10 mouse cellular contexts compared by ENCODE assay signal in genomic region chr4:63389121-63389886, GRCm38 (mm10). TPM values are rescaled to one million over a fixed set of nuclear protein-coding genes. Genes with fewer than 3 reads are reported as not detected.
DNase-seq lines count a peak whose midpoint lies in the region; ATAC-seq lines count a peak whose summit lies in the region.
"Had no signal": no experiment of that assay in that cellular context is flagged by ENCODE, and none has a peak within 500 bp of the region (broad histone marks: within the 10 kb centered on the region; RNA-seq: fewer than 3 reads in every experiment).

No protein-coding gene starts in this region.

- H3K27me3 ChIP-seq in embryonic facial prominence, embryonic 11.5 days (ENCODE audit: control insufficient read depth, insufficient read depth, low read length) = no peaks in the 10 kb centered on the region
- no peaks in the 10 kb centered on the region for H3K27me3 ChIP-seq in limb, embryonic 10.5 days (ENCODE audit: low read depth, poor library complexity, severe bottlenecking)
- no peaks in the 10 kb centered on the region for H3K27me3 ChIP-seq in neural tube, embryonic 12.5 days (replicated peaks)

- no peak overlapping the region for H3K9ac ChIP-seq in embryonic facial prominence, embryonic 11.5 days (replicated peaks; ENCODE audit: low read length)
- 0 out of 2 replicates have a peak overlapping the region, but pooled peaks have one; percentile 3 for H3K9ac ChIP-seq in neural tube, embryonic 12.5 days

- H3K27ac ChIP-seq in embryonic facial prominence, embryonic 11.5 days (replicated peaks; ENCODE audit: low read depth, low read length) = no peak overlapping the region
- 0 out of 2 replicates have a peak overlapping the region, but pooled peaks have one; percentile 14 for H3K27ac ChIP-seq in limb, embryonic 10.5 days
- no peak overlapping the region; the same call in 1 of the 2 replicates for H3K27ac ChIP-seq in neural tube, embryonic 12.5 days

- H3K36me3 ChIP-seq in embryonic facial prominence, embryonic 11.5 days (replicated peaks; ENCODE audit: control insufficient read depth, insufficient read depth, low read depth, low read length) = peaks cover 6% of the 10 kb centered on the region; the same call in 1 of the 2 replicates
- H3K36me3 ChIP-seq in limb, embryonic 10.5 days = peaks cover 80% of the 10 kb centered on the region
- peaks cover 10% of the 10 kb centered on the region for H3K36me3 ChIP-seq in neural tube, embryonic 12.5 days

- DNase-seq in CD4-positive helper T cell, adult 2 months (ENCODE audit: low read depth, low spot score) = peak; percentile 75
- no peak for DNase-seq in embryonic facial prominence, embryonic 11.5 days (ENCODE audit: low spot score)
- DNase-seq in limb, embryonic 10.5 days (ENCODE audit: low spot score) = no peak
- DNase-seq in urinary bladder, adult 2 months (ENCODE audit: low spot score) = no peak
- no peak for DNase-seq in ovary, adult 18-20 months (ENCODE audit: low spot score)
- DNase-seq in layer of hippocampus, postnatal 25 days (ENCODE audit: extremely low spot score in 1 of 2, low spot score in 1 of 2) = no peak
- no peak for DNase-seq in heart, adult 18-20 months

- no peak overlapping the region for H3K4me3 ChIP-seq in embryonic facial prominence, embryonic 11.5 days (ENCODE audit: low read depth, low read length)
- H3K4me3 ChIP-seq in limb, embryonic 10.5 days = no peak overlapping the region
- no peak overlapping the region for H3K4me3 ChIP-seq in neural tube, embryonic 12.5 days

- ATAC-seq in embryonic facial prominence, embryonic 11.5 days (replicated peaks; ENCODE audit: insufficient number of reproducible peaks, low FRiP score, low TSS enrichment, low read depth) = peak; percentile 53
- peak; percentile 77 for ATAC-seq in neural tube, embryonic 12.5 days (ENCODE audit: low FRiP score, low read depth)

- H3K4me1 ChIP-seq in embryonic facial prominence, embryonic 11.5 days (ENCODE audit: control insufficient read depth, insufficient read depth, low read length) = no peaks in the 10 kb centered on the region
- peaks cover 23% of the 10 kb centered on the region for H3K4me1 ChIP-seq in limb, embryonic 10.5 days
- peaks cover 25% of the 10 kb centered on the region for H3K4me1 ChIP-seq in neural tube, embryonic 12.5 days

- no peak overlapping the region for H3K4me2 ChIP-seq in embryonic facial prominence, embryonic 11.5 days (ENCODE audit: low read depth, low read length)
- H3K4me2 ChIP-seq in neural tube, embryonic 12.5 days (replicated peaks) = no peak overlapping the region; the same call in 1 of the 2 replicates

- WGBS in embryonic facial prominence, embryonic 11.5 days = 24% methylated on average over 8 of the region's 8 CpGs
- 37% methylated on average over 8 of the region's 8 CpGs for WGBS in limb, embryonic 10.5 days
- 24% methylated on average over 8 of the region's 8 CpGs for WGBS in neural tube, embryonic 12.5 days

- H3K9me3 ChIP-seq in embryonic facial prominence, embryonic 11.5 days (replicated peaks; ENCODE audit: control insufficient read depth, low read length) = no peaks in the 10 kb centered on the region
- H3K9me3 ChIP-seq in limb, embryonic 10.5 days (replicated peaks) = no peaks in the 10 kb centered on the region
- no peaks in the 10 kb centered on the region for H3K9me3 ChIP-seq in neural tube, embryonic 12.5 days

RNA-seq across cellular contexts. Expression of gene Akna, which starts 13.8 kb away (rescaled TPM):
- polyA plus RNA-seq in embryonic facial prominence, embryonic 11.5 days (2014; fragmentation: Nextera tagmentation; extraction: Ambion mirVana) = 5.2 and 6.2 TPM in 2 replicates
- 12.3 and 17.2 TPM in 2 replicates for polyA plus RNA-seq in limb, embryonic 10.5 days (2016; fragmentation: Nextera tagmentation; extraction: Ambion mirVana)
- polyA plus RNA-seq in neural tube, embryonic 12.5 days (2016; fragmentation: Nextera tagmentation; extraction: Ambion mirVana) = 7.3 and 7.5 TPM in 2 replicates
- polyA plus RNA-seq in urinary bladder, adult 2 months (2012; rRNA removed) = 1.8 and 3.5 TPM in 2 replicates
- total RNA-seq in layer of hippocampus, postnatal 25 days (2021) = 1 to 10 TPM; 2.6 to 4.4 TPM
- 1 to 10 TPM; 3.5 to 7.3 TPM for total RNA-seq in heart, adult 18-20 months (2021)

RNA-seq across cellular contexts. Expression of gene Orm2, which starts 27.1 kb away (rescaled TPM):
- polyA plus RNA-seq in embryonic facial prominence, embryonic 11.5 days (2014; fragmentation: Nextera tagmentation; extraction: Ambion mirVana) = not detected in 2 replicates
- not detected in 2 replicates for polyA plus RNA-seq in limb, embryonic 10.5 days (2016; fragmentation: Nextera tagmentation; extraction: Ambion mirVana)
- polyA plus RNA-seq in neural tube, embryonic 12.5 days (2016; fragmentation: Nextera tagmentation; extraction: Ambion mirVana) = not detected in 2 replicates
- polyA plus RNA-seq in urinary bladder, adult 2 months (2012; rRNA removed) = 0.16 and 0.36 TPM in 2 replicates
- total RNA-seq in layer of hippocampus, postnatal 25 days (2021) = not detected
- under 1 TPM in 1 of 2 experiments, not detected in 1; 0.82 TPM for total RNA-seq in heart, adult 18-20 months (2021)
- polyA plus RNA-seq: cortical plate, adult 2 months; heart, postnatal 0 days had no signal

RNA-seq across cellular contexts. Expression of gene Orm3, which starts 33.3 kb away (rescaled TPM):
- polyA plus RNA-seq in embryonic facial prominence, embryonic 11.5 days (2014; fragmentation: Nextera tagmentation; extraction: Ambion mirVana) = not detected in 2 replicates
- polyA plus RNA-seq in limb, embryonic 10.5 days (2016; fragmentation: Nextera tagmentation; extraction: Ambion mirVana) = not detected in 2 replicates
- not detected in 2 replicates for polyA plus RNA-seq in neural tube, embryonic 12.5 days (2016; fragmentation: Nextera tagmentation; extraction: Ambion mirVana)
- polyA plus RNA-seq in urinary bladder, adult 2 months (2012; rRNA removed) = 0.32 and 0.39 TPM in 2 replicates
- total RNA-seq in layer of hippocampus, postnatal 25 days (2021) = not detected
- 1 to 10 TPM; 2.2 to 3.1 TPM for total RNA-seq in heart, adult 18-20 months (2021)
- polyA plus RNA-seq: cortical plate, adult 2 months; heart, postnatal 0 days had no signal

RNA-seq across cellular contexts. Expression of gene Orm1, which starts 44.9 kb away (rescaled TPM):
- not detected in 2 replicates for polyA plus RNA-seq in embryonic facial prominence, embryonic 11.5 days (2014; fragmentation: Nextera tagmentation; extraction: Ambion mirVana)
- not detected in 2 replicates for polyA plus RNA-seq in limb, embryonic 10.5 days (2016; fragmentation: Nextera tagmentation; extraction: Ambion mirVana)
- polyA plus RNA-seq in neural tube, embryonic 12.5 days (2016; fragmentation: Nextera tagmentation; extraction: Ambion mirVana) = not detected in 2 replicates
- 7.2 and 12.5 TPM in 2 replicates for polyA plus RNA-seq in urinary bladder, adult 2 months (2012; rRNA removed)
- not detected for total RNA-seq in layer of hippocampus, postnatal 25 days (2021)
- total RNA-seq in heart, adult 18-20 months (2021) = 1 to 10 TPM in 1 of 2 experiments, under 1 TPM in 1; 0.84 to 3.7 TPM
- polyA plus RNA-seq: cortical plate, adult 2 months; heart, postnatal 0 days had no signal
